Mouse (Mus musculus) ZHBTc4 (cell line): ENCODE measurements around the gene Il11ra1.
"Not testable (repeated sequence)": the region's sequence is repeated elsewhere in the genome, so short reads cannot be mapped to it uniquely, and the experiment has no call there.

ENCODE experiments used
- DNase-seq: peaks from one replicate; pipeline ENCODE4 v3.0.0-alpha.2; 2011; ENCODE audit warnings: low read depth, low spot score

The Il11ra1 gene

GRCm38 (mm10) chr4:41781748-41782485 is 82.1 kb downstream of the Il11ra1 start:
- DNase-seq = not testable (repeated sequence)

- DNase-seq = not testable (repeated sequence)
Measured at GRCm38 (mm10) chr4:41782711-41783110, 82.9 kb downstream of the Il11ra1 start.

GRCm38 (mm10) chr4:41783197-41783596 is 83.4 kb downstream of the Il11ra1 start:
- not testable (repeated sequence) for DNase-seq
